Mouse (Mus musculus): ENCODE data around the gene Zfp993.
"Not testable (repeated sequence)": the region's sequence is repeated elsewhere in the genome, so short reads cannot be mapped to it uniquely, and the experiment has no call there.

Gene Zfp993
- long read RNA-seq, experiment 1, partial matches to known transcripts: 0 of 2 reads
- long read RNA-seq, experiment 1, other reads (novel, unspliced or antisense): 2 of 2 reads
- long read RNA-seq, experiment 2, partial matches to known transcripts: 0 of 4 reads
- long read RNA-seq, experiment 2, other reads (novel, unspliced or antisense): 4 of 4 reads

DNA sequence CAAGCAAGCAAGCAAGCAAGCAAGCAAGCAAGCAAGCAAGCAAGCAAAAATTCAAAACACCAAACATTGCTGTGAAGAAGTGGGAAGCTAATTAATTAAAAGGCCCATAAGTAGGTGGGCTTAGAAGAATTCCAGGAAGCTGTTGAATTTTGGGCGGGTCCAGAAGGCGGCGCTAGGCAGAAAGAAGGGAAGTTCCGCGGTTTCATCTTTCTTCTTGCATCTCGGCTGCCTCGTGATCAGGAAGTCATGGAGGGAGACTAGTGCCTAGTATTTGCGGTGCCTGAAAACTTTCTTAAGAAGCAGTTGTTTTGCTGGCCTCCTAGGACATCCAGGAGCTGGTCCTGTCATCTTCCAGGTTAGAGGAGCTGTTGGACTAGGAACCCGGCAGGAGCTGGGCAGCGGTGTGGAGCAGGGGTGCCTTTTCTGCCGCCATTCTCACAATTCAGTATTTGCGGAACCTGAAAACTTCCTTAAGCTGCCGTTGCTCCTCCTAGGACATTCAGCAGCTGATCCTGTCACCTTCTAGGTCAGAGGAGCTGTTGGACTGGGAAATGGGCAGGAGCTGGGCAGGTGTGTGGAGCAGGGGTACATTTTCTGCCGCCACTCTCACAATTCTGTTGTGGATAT, at the start of gene Zfp993:
Zfp993 (plus strand) TSS at position 188 of the 627 bp plus-strand sequence.
- intact Hi-C loops (cut with DNase I): not testable (repeated sequence)

DNA sequence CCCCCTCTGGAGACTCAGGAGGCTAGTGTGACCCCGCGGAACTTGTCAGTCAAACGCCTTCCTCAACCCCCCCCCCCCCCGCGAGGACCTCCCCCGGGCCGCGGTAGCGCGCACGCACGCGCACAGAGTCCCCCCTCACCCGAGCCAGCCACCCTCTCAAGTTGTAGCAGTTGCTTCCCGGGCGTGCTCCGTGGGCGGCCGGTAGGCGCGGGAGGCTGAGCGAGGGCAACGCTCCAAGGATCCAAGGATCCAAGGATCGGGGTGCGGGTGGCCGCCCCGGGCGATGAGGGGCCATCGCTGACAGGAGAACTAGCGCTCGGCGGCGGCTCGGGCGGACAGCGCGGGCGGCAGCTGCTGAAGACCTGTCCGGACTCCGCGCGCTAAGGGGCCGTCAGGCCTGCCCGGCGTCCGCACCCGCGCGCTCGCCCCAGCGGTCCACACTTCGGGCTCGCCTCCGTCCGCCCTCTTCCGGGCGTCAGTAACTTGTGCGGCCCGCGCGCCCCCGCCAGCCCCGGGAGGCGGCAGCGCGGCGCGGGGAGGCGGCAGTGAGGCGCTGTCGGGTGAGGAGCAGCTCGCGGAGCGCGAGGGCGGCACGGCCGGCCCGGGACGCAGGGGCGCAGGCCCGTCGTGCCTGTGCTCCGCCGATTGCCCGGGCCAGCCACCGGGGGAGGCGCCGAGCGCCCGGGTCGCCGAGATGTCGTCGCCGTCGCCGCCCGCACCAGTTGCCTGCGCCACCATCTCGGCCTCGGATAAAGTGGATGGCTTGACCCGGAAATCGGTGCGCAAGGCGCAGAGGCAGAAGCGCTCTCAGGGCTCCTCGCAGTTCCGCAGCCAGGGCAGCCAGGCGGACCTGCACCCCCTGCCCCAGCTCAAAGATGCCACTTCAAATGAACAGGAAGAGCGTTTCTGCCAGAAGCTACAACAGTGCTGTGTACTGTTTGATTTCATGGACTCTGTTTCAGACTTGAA, 30.6 kb upstream of the Zfp993 start:
- intact Hi-C loops (cut with DNase I): not testable (repeated sequence)

DNA sequence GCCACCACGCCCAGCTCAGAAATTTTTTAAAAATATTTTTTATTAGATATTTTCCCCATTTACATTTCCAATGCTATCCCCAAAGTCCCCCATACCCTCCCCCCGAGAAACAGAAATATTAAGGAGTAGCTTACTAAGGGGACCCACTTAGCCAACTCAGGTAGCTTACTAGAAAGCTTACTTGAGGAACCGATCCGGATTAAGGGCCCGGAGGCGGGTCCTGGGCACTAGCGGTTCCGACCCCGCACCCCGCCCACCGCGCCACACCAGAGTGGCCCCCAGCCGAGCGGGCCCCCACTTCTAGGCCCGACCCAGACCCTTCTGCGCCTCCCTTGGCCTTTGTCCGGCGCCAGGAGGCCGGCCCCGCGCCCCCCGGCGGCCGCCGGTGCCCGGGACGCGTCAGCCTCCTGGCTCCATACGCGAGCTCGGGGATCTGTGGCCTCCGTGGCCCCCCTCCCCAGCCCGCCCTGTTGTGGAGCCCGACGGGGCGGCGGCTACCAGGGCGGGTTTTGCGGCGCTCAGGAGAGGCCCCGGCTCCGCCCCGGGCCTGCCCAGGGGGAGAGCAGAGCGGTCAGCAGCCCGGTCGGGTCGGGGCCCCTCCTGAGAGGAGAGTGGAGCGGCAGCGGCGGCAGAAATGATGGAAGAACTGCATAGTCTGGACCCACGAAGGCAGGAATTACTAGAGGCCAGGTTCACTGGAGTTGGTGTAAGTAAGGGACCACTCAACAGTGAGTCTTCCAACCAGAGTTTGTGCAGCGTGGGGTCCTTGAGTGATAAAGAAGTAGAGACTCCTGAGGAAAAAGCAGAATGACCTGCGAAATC, 7.0 kb upstream of the Zfp993 start:
- intact Hi-C loops (cut with DNase I): not testable (repeated sequence)

DNA sequence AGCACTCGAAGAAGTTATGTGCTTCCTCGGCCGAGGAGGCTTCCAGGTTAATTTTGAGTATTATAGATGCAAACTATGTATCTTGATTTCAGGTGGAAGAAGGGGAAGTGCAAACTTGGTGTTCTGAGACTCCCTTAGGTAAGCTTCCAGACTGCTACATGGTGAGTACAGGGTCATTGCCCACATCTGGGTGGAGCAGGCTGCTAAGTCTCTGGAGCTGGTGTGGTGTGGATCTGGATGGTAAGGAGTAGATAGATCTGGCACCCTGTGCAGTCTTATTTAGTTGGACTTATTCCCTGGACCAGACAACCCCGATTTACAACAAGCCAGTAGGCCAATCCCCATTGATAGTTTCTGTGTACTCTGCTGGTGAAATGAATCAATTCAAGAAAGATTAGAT, 33.6 kb downstream of the Zfp993 start:
- intact Hi-C loops (cut with DNase I): not testable (repeated sequence)

DNA sequence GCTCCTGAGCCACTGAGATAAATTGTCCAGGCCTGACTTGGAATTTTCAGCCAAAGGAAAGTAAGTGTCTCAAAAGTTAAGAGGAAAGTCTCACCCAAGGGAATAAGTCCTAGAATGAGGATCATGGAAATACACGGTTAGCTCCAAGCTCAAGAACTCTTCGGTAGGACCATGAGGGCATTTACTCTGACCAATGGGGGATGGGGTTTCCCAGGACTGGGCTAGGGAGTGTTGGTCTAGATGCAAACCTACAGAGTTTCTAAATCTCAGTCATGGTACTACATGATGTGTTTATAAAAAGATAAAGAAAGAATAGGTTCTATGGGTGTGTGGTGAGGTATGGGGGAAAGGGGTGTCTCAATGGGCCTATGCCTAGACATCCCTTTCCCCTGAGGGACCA, 38.9 kb downstream of the Zfp993 start:
- intact Hi-C loops (cut with DNase I): not testable (repeated sequence)

DNA sequence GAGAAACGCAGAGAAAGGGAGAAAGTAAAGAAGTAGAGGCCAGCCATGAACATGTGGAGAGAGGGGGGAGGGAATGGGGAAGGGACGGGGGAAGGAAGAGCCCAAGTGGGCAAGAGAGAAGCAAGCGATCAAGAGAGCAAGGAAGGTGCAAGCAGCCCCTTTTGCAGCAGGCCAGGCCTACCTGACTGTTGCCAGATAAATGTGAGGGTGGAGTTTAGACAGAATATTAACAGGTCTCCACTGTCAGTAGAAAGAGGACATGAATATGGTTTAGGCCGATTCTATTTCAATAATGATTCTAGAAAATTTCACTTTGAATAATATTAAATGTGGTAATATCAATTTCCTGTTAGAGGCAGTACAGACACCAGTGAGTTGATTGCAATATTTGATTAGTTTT, 39.4 kb downstream of the Zfp993 start:
- intact Hi-C loops (cut with DNase I): not testable (repeated sequence)

DNA sequence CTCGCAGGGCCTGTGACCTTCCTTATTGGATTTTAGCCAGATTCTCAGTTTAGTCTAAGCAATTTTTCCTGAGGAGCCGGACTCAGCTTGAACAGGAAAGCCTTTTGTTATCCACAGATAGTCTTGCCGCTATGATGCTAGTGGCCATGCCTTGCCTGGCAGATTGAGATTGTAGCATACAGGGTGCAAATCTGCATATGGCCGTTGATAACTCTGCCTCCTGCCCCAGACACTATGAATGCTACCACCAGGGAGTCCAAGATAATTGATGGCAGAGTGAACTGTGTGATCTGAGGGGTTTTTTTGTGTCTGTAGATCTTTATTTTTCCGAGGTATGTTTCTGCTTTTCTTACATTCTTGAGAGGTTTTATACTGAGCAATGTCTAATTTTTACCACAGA, 39.9 kb downstream of the Zfp993 start:
- intact Hi-C loops (cut with DNase I): not testable (repeated sequence)
